Mouse (Mus musculus): ENCODE results near the gene Fbf1. TPM values are rescaled to one million over a fixed set of nuclear protein-coding genes. Genes with fewer than 3 reads are reported as not detected.

Fbf1 gene
- polyA plus RNA-seq (2014; fragmentation: Nextera tagmentation; extraction: Ambion mirVana) = 19.6 and 36.8 TPM in 2 replicates

- Histone ChIP-seq H3K9ac (ENCODE audit: low read depth, low read length) (peak within 1 kb of the TSS; percentile 80), H3K27ac (ENCODE audit: low read depth, low read length) (peak within 1 kb of the TSS; percentile 93), H3K9me3 (ENCODE audit: control insufficient read depth, low read length) (no peaks in the 10 kb centered on the region), H3K4me3 (ENCODE audit: low read length) (peak within 1 kb of the TSS; percentile 76), H3K4me2 (replicated peaks; ENCODE audit: low read depth, low read length) (peak within 1 kb of the TSS; percentile 87), H3K27me3 (ENCODE audit: control insufficient read depth, insufficient read depth, low read length) (no peaks in the 10 kb centered on the region), H3K36me3 (ENCODE audit: control insufficient read depth, insufficient read depth, low read length) (peaks cover 24% of the 10 kb centered on the region), H3K4me1 (ENCODE audit: control insufficient read depth, insufficient read depth, low read length) (peaks cover 22% of the 10 kb centered on the region)
- ATAC-seq (ENCODE audit: low FRiP score, low TSS enrichment) = peak; percentile 98
- WGBS = under 1% methylated on average over 40 of the region's 40 CpGs
Measured at GRCm38 (mm10) chr11:116167884-116168439, at the start of gene Fbf1. Fbf1 (minus strand) TSS chr11:116168166.

DNA sequence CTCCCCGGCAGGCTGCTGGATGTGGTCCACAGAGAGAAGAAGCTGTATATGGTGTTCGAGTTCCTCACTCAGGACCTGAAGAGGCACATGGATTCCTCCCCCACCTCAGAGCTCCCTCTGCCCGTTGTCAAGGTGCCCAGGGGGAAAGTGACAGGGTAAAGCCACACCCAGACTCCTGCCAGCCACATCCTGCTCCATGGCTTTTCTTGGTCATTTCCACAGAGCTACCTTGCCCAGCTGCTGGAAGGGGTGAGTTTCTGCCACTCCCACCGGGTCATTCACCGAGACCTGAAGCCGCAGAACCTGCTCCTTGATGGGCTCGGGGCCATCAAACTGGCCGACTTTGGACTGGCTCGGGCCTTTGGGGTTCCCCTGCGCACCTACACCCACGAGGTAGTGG lies 48.6 kb upstream of the Fbf1 start:
- Histone ChIP-seq H3K9me3 (ENCODE audit: control insufficient read depth, low read length) (peaks cover 4% of the 10 kb centered on the region; the same call in 1 of the 2 replicates), H3K4me2 (replicated peaks; ENCODE audit: low read depth, low read length) (no peak overlapping the region), H3K4me3 (ENCODE audit: low read length) (no peak overlapping the region), H3K4me1 (ENCODE audit: control insufficient read depth, insufficient read depth, low read length) (peaks cover 15% of the 10 kb centered on the region; the same call in 1 of the 2 replicates), H3K36me3 (ENCODE audit: control insufficient read depth, insufficient read depth, low read length) (no peaks in the 10 kb centered on the region), H3K27ac (ENCODE audit: low read depth, low read length) (no peak overlapping the region), H3K27me3 (ENCODE audit: control insufficient read depth, insufficient read depth, low read length) (peaks cover 6% of the 10 kb centered on the region), H3K9ac (ENCODE audit: low read depth, low read length) (0 out of 2 replicates have a peak overlapping the region, but pooled peaks have one; percentile 12)
- 77% methylated on average over 11 of the region's 11 CpGs for WGBS
- ATAC-seq (ENCODE audit: low FRiP score, low TSS enrichment) = no peak

DNA sequence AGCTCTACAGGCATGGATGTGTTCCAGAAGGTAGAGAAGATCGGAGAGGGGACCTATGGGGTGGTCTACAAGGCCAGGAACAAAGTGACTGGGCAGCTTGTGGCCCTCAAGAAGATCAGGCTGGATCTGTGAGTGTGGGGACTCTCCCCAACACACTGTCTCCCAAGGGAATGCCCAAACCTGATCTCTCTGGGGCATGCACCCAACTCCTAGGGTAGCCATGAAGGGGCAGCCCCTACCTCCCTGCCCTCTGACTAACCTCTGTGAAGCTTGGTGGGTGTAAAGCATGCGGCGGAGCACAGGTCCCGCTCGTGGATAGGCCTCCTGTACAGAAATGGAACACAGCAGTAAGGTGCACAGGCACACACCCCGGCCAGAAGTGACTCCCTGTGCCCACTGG lies 48.0 kb upstream of the Fbf1 start:
- H3K9ac ChIP-seq (ENCODE audit: low read depth, low read length) = 0 out of 2 replicates have a peak overlapping the region, but pooled peaks have one; percentile 12
- 78% methylated on average over 6 of the region's 6 CpGs for WGBS
- H3K27me3 ChIP-seq (ENCODE audit: control insufficient read depth, insufficient read depth, low read length) = peaks cover under 1% of the 10 kb centered on the region; the same call in 1 of the 2 replicates
- H3K4me2 ChIP-seq (replicated peaks; ENCODE audit: low read depth, low read length) = no peak overlapping the region
- H3K36me3 ChIP-seq (ENCODE audit: control insufficient read depth, insufficient read depth, low read length) = no peaks in the 10 kb centered on the region
- peaks cover 15% of the 10 kb centered on the region; the same call in 1 of the 2 replicates for H3K4me1 ChIP-seq (ENCODE audit: control insufficient read depth, insufficient read depth, low read length)
- no peak overlapping the region for H3K4me3 ChIP-seq (ENCODE audit: low read length)
- no peaks in the 10 kb centered on the region for H3K9me3 ChIP-seq (ENCODE audit: control insufficient read depth, low read length)
- ATAC-seq (ENCODE audit: low FRiP score, low TSS enrichment) = no peak
- no peak overlapping the region for H3K27ac ChIP-seq (ENCODE audit: low read depth, low read length)

DNA sequence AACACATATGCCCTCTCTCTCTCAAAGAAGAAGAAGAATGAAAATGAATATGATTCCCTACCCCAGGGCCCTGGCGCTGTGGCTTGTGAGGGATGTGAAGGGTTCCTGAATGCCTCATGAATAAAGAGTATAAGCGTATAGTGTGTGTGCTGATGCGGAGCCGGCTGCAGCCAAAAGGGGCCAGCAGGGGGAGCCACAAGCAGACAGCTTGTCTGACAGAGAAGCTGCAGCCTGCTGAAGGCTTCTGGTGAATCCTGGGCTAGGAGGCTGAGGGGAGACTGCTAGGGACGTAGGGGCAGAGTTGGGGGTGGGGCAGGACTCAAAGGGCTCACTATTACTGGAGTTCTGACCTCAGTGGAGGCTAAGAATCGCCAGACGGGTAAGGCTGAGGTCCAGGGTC lies 47.2 kb upstream of the Fbf1 start:
- no peak for ATAC-seq (ENCODE audit: low FRiP score, low TSS enrichment)
- no peak overlapping the region for H3K4me2 ChIP-seq (replicated peaks; ENCODE audit: low read depth, low read length)
- 86% methylated on average over 7 of the region's 7 CpGs for WGBS
- H3K27ac ChIP-seq (ENCODE audit: low read depth, low read length) = no peak overlapping the region
- no peaks in the 10 kb centered on the region for H3K36me3 ChIP-seq (ENCODE audit: control insufficient read depth, insufficient read depth, low read length)
- no peak overlapping the region for H3K9ac ChIP-seq (ENCODE audit: low read depth, low read length)
- no peaks in the 10 kb centered on the region for H3K9me3 ChIP-seq (ENCODE audit: control insufficient read depth, low read length)
- no peaks in the 10 kb centered on the region for H3K27me3 ChIP-seq (ENCODE audit: control insufficient read depth, insufficient read depth, low read length)
- peaks cover 15% of the 10 kb centered on the region; the same call in 1 of the 2 replicates for H3K4me1 ChIP-seq (ENCODE audit: control insufficient read depth, insufficient read depth, low read length)
- no peak overlapping the region for H3K4me3 ChIP-seq (ENCODE audit: low read length)

- no peak for ATAC-seq (ENCODE audit: low FRiP score, low TSS enrichment)
- H3K36me3 ChIP-seq (ENCODE audit: control insufficient read depth, insufficient read depth, low read length) = no peaks in the 10 kb centered on the region
- no peak overlapping the region for H3K4me3 ChIP-seq (ENCODE audit: low read length)
- no peak overlapping the region for H3K4me2 ChIP-seq (replicated peaks; ENCODE audit: low read depth, low read length)
- WGBS = 75% methylated on average over 13 of the region's 13 CpGs
- no peaks in the 10 kb centered on the region for H3K9me3 ChIP-seq (ENCODE audit: control insufficient read depth, low read length)
- no peaks in the 10 kb centered on the region for H3K27me3 ChIP-seq (ENCODE audit: control insufficient read depth, insufficient read depth, low read length)
- H3K9ac ChIP-seq (ENCODE audit: low read depth, low read length) = no peak overlapping the region
- no peak overlapping the region for H3K27ac ChIP-seq (ENCODE audit: low read depth, low read length)
- peaks cover 5% of the 10 kb centered on the region; the same call in 1 of the 2 replicates for H3K4me1 ChIP-seq (ENCODE audit: control insufficient read depth, insufficient read depth, low read length)
Measured at GRCm38 (mm10) chr11:116213877-116214510, 46.0 kb upstream of the Fbf1 start.

DNA sequence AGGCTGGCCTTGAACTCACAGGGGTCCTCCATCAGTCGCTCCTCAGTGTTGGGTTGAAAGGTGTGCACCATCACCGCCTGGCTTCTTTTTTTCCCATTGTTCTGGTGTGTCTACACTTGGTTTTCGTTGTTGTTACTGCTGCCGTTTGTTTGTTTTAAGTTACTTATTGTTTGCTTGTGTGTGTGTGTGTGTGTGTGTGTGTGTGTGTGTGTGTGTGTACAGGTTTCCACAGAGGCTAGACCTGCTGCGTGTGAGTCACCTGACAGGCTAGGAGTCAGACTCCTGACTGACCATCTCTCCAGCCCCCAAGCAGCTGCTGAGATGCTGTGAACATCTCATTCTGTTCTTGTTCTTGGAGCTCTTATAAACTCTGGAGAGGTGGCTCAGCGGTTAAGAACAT lies 44.9 kb upstream of the Fbf1 start:
- H3K4me1 ChIP-seq (ENCODE audit: control insufficient read depth, insufficient read depth, low read length) = no peaks in the 10 kb centered on the region
- H3K9ac ChIP-seq (ENCODE audit: low read depth, low read length) = no peak overlapping the region
- no peaks in the 10 kb centered on the region for H3K36me3 ChIP-seq (ENCODE audit: control insufficient read depth, insufficient read depth, low read length)
- ATAC-seq (ENCODE audit: low FRiP score, low TSS enrichment) = no peak
- no peak overlapping the region for H3K4me2 ChIP-seq (replicated peaks; ENCODE audit: low read depth, low read length)
- H3K4me3 ChIP-seq (ENCODE audit: low read length) = no peak overlapping the region
- no peak overlapping the region for H3K27ac ChIP-seq (ENCODE audit: low read depth, low read length)
- H3K27me3 ChIP-seq (ENCODE audit: control insufficient read depth, insufficient read depth, low read length) = no peaks in the 10 kb centered on the region
- H3K9me3 ChIP-seq (ENCODE audit: control insufficient read depth, low read length) = no peaks in the 10 kb centered on the region
- WGBS = 89% methylated on average over 6 of the region's 6 CpGs

DNA sequence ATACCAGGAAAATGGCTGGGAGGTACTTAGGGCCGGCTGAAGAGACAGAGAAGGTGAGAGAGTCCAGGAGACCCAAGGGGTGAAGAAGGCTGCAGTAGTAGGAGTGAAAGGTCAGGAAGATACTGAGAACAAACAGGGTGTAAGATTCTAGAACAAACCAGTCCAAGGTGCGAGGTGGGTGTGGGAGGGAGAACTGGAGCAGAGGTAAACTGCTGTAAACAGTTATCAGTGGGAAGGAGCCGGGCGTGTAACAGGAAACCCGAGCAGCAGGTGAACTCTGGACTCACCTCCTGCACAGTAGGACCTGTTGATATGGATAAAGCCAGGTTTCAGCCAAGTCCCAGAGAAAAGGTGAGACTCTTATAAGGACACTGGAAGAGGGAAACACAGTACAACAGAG lies 42.7 kb upstream of the Fbf1 start:
- ATAC-seq (ENCODE audit: low FRiP score, low TSS enrichment) = no peak; the same call in 1 of the 2 replicates
- 63% methylated on average over 5 of the region's 5 CpGs for WGBS
- no peak overlapping the region for H3K9ac ChIP-seq (ENCODE audit: low read depth, low read length)
- H3K4me3 ChIP-seq (ENCODE audit: low read length) = no peak overlapping the region
- no peaks in the 10 kb centered on the region for H3K4me1 ChIP-seq (ENCODE audit: control insufficient read depth, insufficient read depth, low read length)
- peaks cover 12% of the 10 kb centered on the region for H3K36me3 ChIP-seq (ENCODE audit: control insufficient read depth, insufficient read depth, low read length)
- no peaks in the 10 kb centered on the region for H3K9me3 ChIP-seq (ENCODE audit: control insufficient read depth, low read length)
- no peaks in the 10 kb centered on the region for H3K27me3 ChIP-seq (ENCODE audit: control insufficient read depth, insufficient read depth, low read length)
- no peak overlapping the region for H3K27ac ChIP-seq (ENCODE audit: low read depth, low read length)
- no peak overlapping the region for H3K4me2 ChIP-seq (replicated peaks; ENCODE audit: low read depth, low read length)

DNA sequence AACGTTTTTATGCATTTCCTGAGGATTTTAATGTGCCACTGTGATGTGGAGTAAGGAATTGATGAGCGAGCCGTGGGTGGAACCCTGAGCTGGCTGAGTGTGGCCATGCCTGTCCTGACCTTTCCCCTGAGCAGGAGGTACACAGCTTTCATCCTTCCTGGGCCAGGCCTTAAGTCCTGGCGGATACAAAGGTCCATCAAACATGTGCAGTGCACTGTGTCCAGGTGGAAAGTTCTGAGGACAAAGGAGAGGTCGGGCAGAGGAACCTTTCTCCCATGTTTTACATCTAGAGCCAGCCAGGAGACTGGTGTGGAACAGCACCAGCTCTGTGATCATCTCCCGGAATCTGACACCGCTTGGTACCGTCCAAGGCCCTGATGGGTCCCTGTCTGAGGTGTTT lies 41.3 kb upstream of the Fbf1 start:
- 46% methylated on average over 8 of the region's 8 CpGs for WGBS
- Histone ChIP-seq H3K4me2 (replicated peaks; ENCODE audit: low read depth, low read length) (no peak overlapping the region), H3K27me3 (ENCODE audit: control insufficient read depth, insufficient read depth, low read length) (no peaks in the 10 kb centered on the region), H3K9me3 (ENCODE audit: control insufficient read depth, low read length) (no peaks in the 10 kb centered on the region), H3K36me3 (ENCODE audit: control insufficient read depth, insufficient read depth, low read length) (peaks cover 16% of the 10 kb centered on the region), H3K27ac (ENCODE audit: low read depth, low read length) (no peak overlapping the region), H3K4me1 (ENCODE audit: control insufficient read depth, insufficient read depth, low read length) (no peaks in the 10 kb centered on the region), H3K4me3 (ENCODE audit: low read length) (no peak overlapping the region), H3K9ac (ENCODE audit: low read depth, low read length) (no peak overlapping the region)
- no peak for ATAC-seq (ENCODE audit: low FRiP score, low TSS enrichment)

DNA sequence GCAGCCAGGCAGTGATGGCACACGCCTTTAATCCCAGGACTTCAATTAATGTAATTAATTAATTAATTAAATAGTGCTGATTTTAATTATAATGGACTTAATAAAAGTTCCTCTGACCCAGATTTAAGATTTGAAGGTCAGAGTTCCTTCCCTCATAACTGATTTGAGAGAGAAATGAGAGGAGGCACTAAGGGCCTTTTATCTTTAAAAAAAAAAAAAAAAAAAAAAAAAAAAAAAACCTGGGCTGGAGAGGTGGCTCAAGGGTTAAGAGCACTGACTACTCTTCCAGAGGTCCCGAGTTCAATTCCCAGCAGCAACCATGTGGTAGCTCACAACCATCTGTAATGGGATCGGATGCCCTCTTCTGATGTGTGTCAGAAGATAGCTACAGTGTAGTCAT lies 40.7 kb upstream of the Fbf1 start:
- WGBS = 83% methylated on average over 3 of the region's 3 CpGs
- Histone ChIP-seq H3K27me3 (ENCODE audit: control insufficient read depth, insufficient read depth, low read length) (no peaks in the 10 kb centered on the region), H3K27ac (ENCODE audit: low read depth, low read length) (no peak overlapping the region), H3K36me3 (ENCODE audit: control insufficient read depth, insufficient read depth, low read length) (peaks cover 16% of the 10 kb centered on the region), H3K4me3 (ENCODE audit: low read length) (no peak overlapping the region), H3K9me3 (ENCODE audit: control insufficient read depth, low read length) (no peaks in the 10 kb centered on the region), H3K9ac (ENCODE audit: low read depth, low read length) (no peak overlapping the region), H3K4me1 (ENCODE audit: control insufficient read depth, insufficient read depth, low read length) (no peaks in the 10 kb centered on the region), H3K4me2 (replicated peaks; ENCODE audit: low read depth, low read length) (no peak overlapping the region)
- ATAC-seq (ENCODE audit: low FRiP score, low TSS enrichment) = no peak

Measured in kidney, embryonic 14.5 days (tissue).